Mouse (Mus musculus) intestine, embryonic 15.5 days (tissue): Measurements from ENCODE around the gene Atrnl1. TPM values are rescaled to one million over a fixed set of nuclear protein-coding genes. Genes with fewer than 3 reads are reported as not detected.

Experiments
- ATAC-seq: fragments of 200-750 bp; cut with Nextera tagmentation; 2 replicates; pipeline ENCODE4 v1.8.0; 2017; ENCODE audit warnings: moderate TSS enrichment, moderate library complexity
- H3K27ac ChIP-seq: fragments of 300-500 bp; sonication (generic); 2 replicates; pipeline ENCODE4 v1.5.1; 2015; ENCODE audit warnings: mild to moderate bottlenecking, inconsistent platforms
- H3K27me3 ChIP-seq: fragments of 300-500 bp; sonication (generic); replicated peaks from 2 replicates; pipeline ENCODE4 v1.6.1; 2015; ENCODE audit warnings: inconsistent platforms
- H3K36me3 ChIP-seq: fragments of 300-500 bp; sonication (generic); 2 replicates; pipeline ENCODE4 v1.6.1; 2015; ENCODE audit warnings: inconsistent platforms
- H3K4me1 ChIP-seq: fragments of 300-500 bp; sonication (generic); replicated peaks from 2 replicates; pipeline ENCODE4 v1.6.1; 2015; ENCODE audit warnings: inconsistent platforms
- H3K4me2 ChIP-seq: fragments of 300-500 bp; sonication (generic); replicated peaks from 2 replicates; pipeline ENCODE4 v1.6.1; 2015; ENCODE audit warnings: mild to moderate bottlenecking, inconsistent platforms
- H3K4me3 ChIP-seq: fragments of 300-500 bp; sonication (generic); replicated peaks from 2 replicates; pipeline ENCODE4 v1.5.1; 2015; ENCODE audit warnings: inconsistent platforms
- H3K9ac ChIP-seq: fragments of 300-500 bp; sonication (generic); 2 replicates; pipeline ENCODE4 v1.6.1; 2015; ENCODE audit warnings: inconsistent platforms
- H3K9me3 ChIP-seq: fragments of 300-500 bp; sonication (generic); 2 replicates; pipeline ENCODE4 v1.6.1; 2016; ENCODE audit warnings: inconsistent platforms
- WGBS: fragments of 180-500 bp; shearing (Covaris S2); methylation state at CpG from one replicate; pipeline ENCODE4 v1.1.7; 2015; 5-methylcytosine and 5-hydroxymethylcytosine counted together
- polyA plus RNA-seq: library from polyadenylated mRNA; unstranded; fragments of >200 nt; fragmentation: Nextera tagmentation; extraction: Ambion mirVana; gene quantifications from 2 replicates; pipeline ENCODE4 v1.2.1, GENCODE M21; 2015

The Atrnl1 gene
- polyA plus RNA-seq, 1 experiment from 2014 or later = 4.6 TPM

DNA sequence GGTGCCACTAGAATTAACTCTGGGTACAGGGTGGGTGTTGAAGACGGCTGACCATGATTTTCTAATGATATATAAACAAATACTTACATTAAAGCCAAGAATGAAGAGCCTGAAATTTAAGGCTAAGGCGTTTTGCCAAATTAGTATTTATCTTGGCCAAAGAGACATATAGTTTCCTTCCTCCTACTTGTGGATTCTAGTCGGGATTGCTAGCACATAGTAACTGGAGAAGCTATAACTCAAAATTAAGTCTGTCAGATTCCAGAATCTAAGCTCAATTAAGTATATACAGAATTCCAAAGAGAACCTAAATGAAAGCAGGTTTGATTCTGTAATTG lies 192.6 kb downstream of the Atrnl1 start:
- H3K9me3 ChIP-seq = no peaks in the 10 kb centered on the region
- H3K9ac ChIP-seq = no peak overlapping the region
- no peak overlapping the region for H3K27ac ChIP-seq
- ATAC-seq = no peak
- H3K4me1 ChIP-seq = no peaks in the 10 kb centered on the region
- H3K4me3 ChIP-seq = no peak overlapping the region
- 41% methylated on average over 3 of the region's 3 CpGs for WGBS
- no peaks in the 10 kb centered on the region for H3K36me3 ChIP-seq
- no peak overlapping the region for H3K4me2 ChIP-seq
- no peaks in the 10 kb centered on the region for H3K27me3 ChIP-seq

DNA sequence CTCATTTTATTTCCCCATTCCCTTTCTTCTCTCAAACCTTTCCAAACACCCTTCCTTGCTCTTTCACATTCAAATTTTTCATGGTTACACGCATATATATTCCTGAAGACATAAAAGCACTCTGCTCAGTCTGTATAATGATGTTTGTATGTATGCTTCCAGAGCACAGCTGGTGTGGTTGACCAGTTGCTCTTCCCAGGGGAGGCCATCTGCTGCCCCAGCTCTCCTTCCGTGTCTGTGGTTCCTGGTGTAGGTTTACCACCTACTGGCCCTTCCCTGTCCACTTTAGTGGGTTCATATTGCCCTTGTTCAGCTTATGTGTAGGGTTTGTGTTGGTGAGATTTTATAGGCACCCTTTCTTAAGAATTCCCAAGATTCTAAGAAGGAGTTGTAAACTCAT lies 197.5 kb downstream of the Atrnl1 start:
- Histone ChIP-seq H3K4me2 (no peak overlapping the region), H3K4me3 (no peak overlapping the region), H3K9me3 (no peaks in the 10 kb centered on the region), H3K27ac (no peak overlapping the region), H3K4me1 (no peaks in the 10 kb centered on the region), H3K9ac (no peak overlapping the region), H3K27me3 (no peaks in the 10 kb centered on the region), H3K36me3 (no peaks in the 10 kb centered on the region)
- no peak for ATAC-seq
- WGBS = 81% methylated on average over 2 of the region's 2 CpGs

DNA sequence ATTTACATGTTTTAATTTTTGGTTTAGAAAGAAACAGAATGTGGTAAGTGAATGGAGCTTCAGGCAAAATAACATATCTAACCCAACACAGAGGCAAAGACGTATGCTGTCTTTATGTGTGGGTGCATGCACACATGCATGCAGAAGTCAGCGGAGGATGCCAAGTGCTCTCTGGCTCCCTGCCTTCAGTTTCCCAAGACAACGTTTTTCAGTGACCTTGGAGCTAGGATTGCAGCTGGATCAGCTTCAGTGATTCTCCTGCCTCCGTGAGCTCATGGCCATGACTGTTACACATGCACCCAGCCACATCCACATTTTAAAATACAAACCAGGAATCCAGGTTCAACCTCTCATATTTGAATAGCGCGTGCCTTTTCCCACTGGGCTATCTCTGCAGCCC lies 203.5 kb downstream of the Atrnl1 start:
- Histone ChIP-seq H3K27ac (no peak overlapping the region), H3K9me3 (no peaks in the 10 kb centered on the region), H3K36me3 (no peaks in the 10 kb centered on the region), H3K27me3 (no peaks in the 10 kb centered on the region), H3K4me2 (no peak overlapping the region), H3K4me3 (no peak overlapping the region), H3K9ac (no peak overlapping the region), H3K4me1 (no peaks in the 10 kb centered on the region)
- no peak for ATAC-seq
- 82% methylated on average over 6 of the region's 6 CpGs for WGBS

DNA sequence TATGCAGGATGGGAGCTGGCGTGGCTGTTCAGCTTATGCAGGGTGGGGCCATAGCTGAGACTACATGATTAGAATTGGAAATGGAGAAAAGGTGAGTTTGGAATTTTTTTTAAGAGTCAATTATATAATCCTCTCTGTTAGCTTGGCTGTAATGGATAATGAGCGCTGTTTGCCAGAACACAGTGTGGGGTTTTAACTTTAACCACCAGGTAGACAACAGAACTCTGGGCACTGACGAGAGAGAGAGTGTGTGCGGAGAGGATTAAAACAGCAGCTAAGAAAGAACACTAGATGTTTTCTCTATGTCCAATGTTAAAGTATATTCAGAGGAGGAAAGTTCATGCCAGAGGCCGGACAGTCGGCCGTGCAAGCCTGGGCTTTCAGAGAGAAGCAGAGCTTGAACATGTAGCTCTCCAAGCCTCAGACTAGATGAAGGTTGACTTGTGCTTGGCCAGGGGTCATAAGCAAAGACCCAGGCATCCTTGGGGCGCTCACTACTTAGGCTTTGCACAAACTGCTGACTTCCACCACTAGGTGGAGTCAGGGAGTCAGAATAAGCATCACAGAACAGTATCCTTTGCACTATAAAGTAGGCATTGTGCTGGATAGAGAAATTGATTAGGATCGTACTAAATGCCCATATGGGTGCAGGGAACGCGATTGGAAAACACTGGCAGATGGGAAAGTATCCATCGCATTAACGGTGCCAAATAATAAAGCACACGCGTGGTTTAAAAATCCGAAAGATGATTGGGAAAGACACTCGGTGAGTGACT lies 205.6 kb downstream of the Atrnl1 start:
- no peaks in the 10 kb centered on the region for H3K9me3 ChIP-seq
- no peaks in the 10 kb centered on the region for H3K27me3 ChIP-seq
- ATAC-seq = no peak
- H3K4me2 ChIP-seq = no peak overlapping the region
- H3K9ac ChIP-seq = no peak overlapping the region
- no peak overlapping the region for H3K27ac ChIP-seq
- H3K36me3 ChIP-seq = no peaks in the 10 kb centered on the region
- no peaks in the 10 kb centered on the region for H3K4me1 ChIP-seq
- 88% methylated on average over 17 of the region's 17 CpGs for WGBS
- H3K4me3 ChIP-seq = no peak overlapping the region

DNA sequence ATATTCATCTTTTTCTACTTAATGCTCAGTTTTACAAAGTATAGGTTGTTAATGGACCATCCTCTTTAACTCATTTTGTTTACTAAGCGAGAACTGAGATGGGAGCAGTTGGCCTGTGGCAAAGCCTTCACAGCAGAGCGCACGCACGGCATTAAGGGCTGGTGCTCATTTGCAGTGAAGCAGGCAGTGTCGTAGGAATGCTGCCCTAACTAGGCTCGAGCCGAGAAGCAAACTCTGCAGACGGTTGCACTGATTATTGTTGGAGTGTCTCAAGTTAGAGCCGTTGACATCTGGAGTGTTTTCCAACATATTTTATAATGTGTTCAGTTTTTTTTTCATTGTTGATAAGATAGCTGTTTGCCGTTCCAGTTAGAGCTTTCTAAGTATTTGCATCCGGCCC lies 206.9 kb downstream of the Atrnl1 start:
- 65% methylated on average over 11 of the region's 11 CpGs for WGBS
- Histone ChIP-seq H3K9me3 (no peaks in the 10 kb centered on the region), H3K4me2 (no peak overlapping the region), H3K9ac (no peak overlapping the region), H3K36me3 (no peaks in the 10 kb centered on the region), H3K4me3 (no peak overlapping the region), H3K4me1 (no peaks in the 10 kb centered on the region), H3K27me3 (no peaks in the 10 kb centered on the region), H3K27ac (no peak overlapping the region)
- ATAC-seq = no peak

DNA sequence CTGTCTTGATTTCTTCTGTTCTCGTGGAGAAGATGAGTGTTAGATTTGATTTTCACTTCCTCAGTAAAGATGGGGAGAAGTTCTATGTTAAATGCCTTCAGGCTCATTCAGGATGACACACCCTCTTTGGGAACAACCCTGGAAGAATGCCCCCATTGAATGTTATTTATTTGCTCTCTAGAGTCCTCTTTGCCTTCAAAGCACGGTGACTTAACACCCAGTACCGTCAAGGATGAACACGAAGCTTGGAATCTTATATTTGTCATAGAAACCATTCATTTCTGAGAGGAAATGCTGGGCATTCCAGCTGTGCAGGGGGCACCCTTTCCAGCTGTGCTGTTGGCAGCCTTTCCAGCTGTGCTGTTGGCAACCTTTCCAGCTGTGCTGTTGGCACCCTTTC lies 212.6 kb downstream of the Atrnl1 start:
- Histone ChIP-seq H3K27me3 (no peaks in the 10 kb centered on the region), H3K4me3 (no peak overlapping the region), H3K9me3 (no peaks in the 10 kb centered on the region), H3K4me2 (no peak overlapping the region), H3K27ac (no peak overlapping the region), H3K4me1 (no peaks in the 10 kb centered on the region), H3K36me3 (no peaks in the 10 kb centered on the region), H3K9ac (no peak overlapping the region)
- ATAC-seq = no peak
- WGBS = 79% methylated on average over 4 of the region's 4 CpGs

DNA sequence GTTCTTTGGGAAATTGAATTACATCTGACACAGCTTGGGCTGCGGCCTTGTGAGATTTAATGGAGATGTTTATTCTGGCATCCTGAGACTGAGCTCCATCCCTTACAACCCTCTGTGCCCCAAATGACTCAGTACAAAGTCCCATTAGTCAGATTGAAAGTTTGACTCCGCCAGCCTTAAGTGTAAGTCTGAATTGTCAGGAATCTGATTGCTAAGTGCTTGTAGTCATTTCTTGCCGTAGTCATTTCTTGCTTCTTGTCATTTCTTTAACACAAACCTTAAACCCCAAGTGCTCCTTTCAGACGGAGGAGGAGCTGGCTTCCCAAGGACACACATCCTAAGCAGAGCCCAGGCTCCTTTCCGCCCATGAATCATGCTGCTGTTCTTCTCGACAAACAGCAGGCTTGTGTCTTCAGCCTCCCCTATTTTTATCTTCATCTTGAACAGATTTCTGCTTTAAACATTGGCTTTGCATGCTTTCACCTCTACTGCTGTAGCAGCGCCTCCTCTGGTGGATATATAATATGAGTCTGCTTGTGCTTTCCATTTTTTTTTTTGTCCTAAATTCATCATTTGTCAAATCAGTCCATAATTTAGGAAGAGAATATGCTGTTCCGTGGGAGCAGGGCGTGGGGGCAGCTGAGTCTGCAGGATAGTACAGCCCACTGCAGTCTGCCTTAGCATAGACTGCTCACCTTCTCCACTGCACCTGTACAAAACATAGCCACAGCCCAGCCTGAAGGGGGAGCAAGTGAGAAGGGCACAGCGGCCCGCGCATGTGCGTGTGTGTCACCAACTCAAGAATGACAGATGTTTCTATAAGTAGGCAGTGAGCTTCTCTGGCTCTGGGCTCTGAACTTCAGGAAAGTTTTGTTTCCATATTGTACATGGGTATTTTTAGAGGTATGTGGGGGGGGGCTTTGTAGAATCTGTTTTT lies 214.7 kb downstream of the Atrnl1 start:
- no peaks in the 10 kb centered on the region for H3K9me3 ChIP-seq
- no peaks in the 10 kb centered on the region for H3K27me3 ChIP-seq
- H3K4me2 ChIP-seq = no peak overlapping the region
- H3K4me3 ChIP-seq = no peak overlapping the region
- no peak overlapping the region for H3K9ac ChIP-seq
- no peaks in the 10 kb centered on the region for H3K36me3 ChIP-seq
- H3K4me1 ChIP-seq = no peaks in the 10 kb centered on the region
- WGBS = 70% methylated on average over 13 of the region's 13 CpGs
- no peak overlapping the region for H3K27ac ChIP-seq
- no peak for ATAC-seq

DNA sequence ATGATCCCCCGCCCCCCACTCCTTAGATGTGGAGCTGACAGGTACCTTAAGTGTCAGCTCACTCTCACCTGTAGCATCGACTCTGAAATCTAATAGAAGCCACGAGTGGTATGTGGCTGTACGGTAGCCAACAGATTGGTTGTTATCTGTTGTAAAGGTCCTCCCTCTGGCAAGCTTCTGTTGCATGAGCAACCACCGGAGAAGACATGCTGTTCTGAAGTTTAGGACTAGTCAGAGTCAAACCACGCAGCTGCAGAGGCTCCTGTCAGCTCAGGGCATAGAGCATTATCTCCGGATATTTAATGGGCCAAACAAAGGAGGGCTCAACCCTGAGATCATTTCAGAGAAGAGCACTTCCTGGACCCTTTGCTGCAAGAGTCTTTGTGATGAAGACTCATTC lies 222.2 kb downstream of the Atrnl1 start:
- Histone ChIP-seq H3K9me3 (no peaks in the 10 kb centered on the region), H3K4me3 (no peak overlapping the region), H3K9ac (no peak overlapping the region), H3K27me3 (no peaks in the 10 kb centered on the region), H3K4me1 (no peaks in the 10 kb centered on the region), H3K4me2 (no peak overlapping the region), H3K27ac (no peak overlapping the region), H3K36me3 (no peaks in the 10 kb centered on the region)
- 85% methylated on average over 7 of the region's 7 CpGs for WGBS
- ATAC-seq = no peak

DNA sequence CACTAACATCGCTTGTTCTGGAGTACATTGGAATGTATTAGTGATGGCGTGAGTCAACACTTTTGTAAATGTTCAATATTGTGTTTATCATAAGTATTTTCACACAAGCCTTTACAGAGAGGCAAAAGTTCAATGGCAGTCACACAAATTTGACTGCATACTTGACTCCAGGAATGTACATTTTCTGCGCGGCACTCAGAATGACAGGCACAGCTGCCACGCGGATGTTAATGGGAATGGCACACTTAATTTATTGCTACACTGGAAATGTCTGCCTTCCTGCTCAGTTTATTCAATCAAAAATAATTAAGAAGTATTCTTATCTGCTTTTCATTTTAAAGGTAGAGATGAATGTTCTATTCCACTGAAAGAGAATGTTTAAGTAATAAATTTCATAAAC lies 227.0 kb downstream of the Atrnl1 start:
- no peaks in the 10 kb centered on the region for H3K4me1 ChIP-seq
- no peak overlapping the region for H3K4me3 ChIP-seq
- no peak overlapping the region for H3K4me2 ChIP-seq
- H3K27me3 ChIP-seq = no peaks in the 10 kb centered on the region
- WGBS = 67% methylated on average over 6 of the region's 6 CpGs
- H3K27ac ChIP-seq = no peak overlapping the region
- ATAC-seq = no peak
- no peaks in the 10 kb centered on the region for H3K9me3 ChIP-seq
- no peaks in the 10 kb centered on the region for H3K36me3 ChIP-seq
- H3K9ac ChIP-seq = no peak overlapping the region

DNA sequence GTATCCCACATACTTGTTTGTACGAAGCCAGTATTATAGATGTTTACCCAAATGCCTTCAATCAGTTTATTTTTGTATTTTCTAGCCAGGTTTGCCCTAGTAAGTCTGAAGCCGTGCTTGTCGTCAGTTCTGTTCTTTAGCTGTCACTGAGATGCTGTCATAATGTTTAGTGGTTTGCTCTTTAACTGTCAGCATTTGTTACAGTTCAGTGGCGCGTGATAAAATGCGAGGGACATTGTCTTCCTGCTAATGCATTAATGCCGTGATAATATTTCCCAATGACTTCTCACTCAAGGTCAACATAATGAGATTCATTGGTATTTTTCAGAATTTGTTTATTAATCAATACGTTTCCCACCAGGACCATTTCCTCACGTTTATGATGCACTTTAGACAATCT lies 227.7 kb downstream of the Atrnl1 start:
- WGBS = 88% methylated on average over 9 of the region's 9 CpGs
- Histone ChIP-seq H3K9me3 (no peaks in the 10 kb centered on the region), H3K4me2 (no peak overlapping the region), H3K4me1 (no peaks in the 10 kb centered on the region), H3K36me3 (no peaks in the 10 kb centered on the region), H3K27me3 (no peaks in the 10 kb centered on the region), H3K4me3 (no peak overlapping the region), H3K27ac (no peak overlapping the region), H3K9ac (no peak overlapping the region)
- no peak for ATAC-seq

DNA sequence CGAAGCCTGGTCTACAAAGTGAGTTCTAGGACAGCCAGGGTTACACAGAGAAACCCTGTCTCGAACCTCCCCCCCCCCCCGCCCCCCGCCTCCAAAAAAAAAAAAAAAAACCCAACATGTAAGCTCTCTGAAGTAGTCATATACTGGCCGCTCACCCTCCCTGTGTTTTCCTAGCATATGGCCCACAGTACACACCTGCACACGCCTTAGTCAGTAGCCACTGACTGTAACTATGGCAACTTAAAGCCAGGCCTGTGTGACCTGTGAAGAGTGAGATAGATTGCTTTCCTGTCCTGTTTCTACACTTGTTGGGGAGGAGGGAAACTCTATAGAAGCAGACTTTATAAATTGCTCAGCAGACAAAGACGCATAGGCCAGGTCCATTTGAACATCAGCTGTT lies 239.1 kb downstream of the Atrnl1 start:
- H3K9ac ChIP-seq = no peak overlapping the region
- H3K4me1 ChIP-seq = 0 out of 2 replicates have a peak, but pooled peaks cover 2% of the 10 kb centered on the region
- H3K4me2 ChIP-seq = no peak overlapping the region
- no peaks in the 10 kb centered on the region for H3K9me3 ChIP-seq
- 64% methylated on average over 5 of the region's 7 CpGs for WGBS
- no peaks in the 10 kb centered on the region for H3K27me3 ChIP-seq
- no peak overlapping the region for H3K4me3 ChIP-seq
- no peak overlapping the region for H3K27ac ChIP-seq
- ATAC-seq = no peak
- no peaks in the 10 kb centered on the region for H3K36me3 ChIP-seq

DNA sequence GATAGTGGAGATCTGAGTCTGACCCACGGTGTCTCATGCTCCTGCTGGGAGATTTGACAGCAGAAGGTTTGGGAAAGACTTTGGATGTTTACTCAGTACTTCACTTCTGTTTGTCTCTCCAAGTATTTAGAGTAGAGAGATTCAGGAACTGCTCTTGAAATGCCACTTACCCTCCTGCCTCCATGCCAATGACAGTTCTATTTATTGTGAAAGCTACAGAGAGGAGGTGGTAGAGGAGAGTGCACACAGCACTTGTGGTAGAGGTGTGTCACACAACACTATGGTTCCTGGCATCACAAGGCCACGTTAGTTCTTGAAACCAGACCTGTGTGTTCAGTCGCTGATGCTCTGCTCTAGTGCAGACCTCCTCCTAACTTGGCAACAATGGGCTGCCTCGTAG lies 257.5 kb downstream of the Atrnl1 start:
- 71% methylated on average over 4 of the region's 4 CpGs for WGBS
- ATAC-seq = no peak
- H3K4me3 ChIP-seq = no peak overlapping the region

More for the DNA sequence above, 257.5 kb downstream of the Atrnl1 start:
- no peaks in the 10 kb centered on the region for H3K9me3 ChIP-seq
- no peak overlapping the region for H3K4me2 ChIP-seq
- 0 out of 2 replicates have a peak, but pooled peaks cover 5% of the 10 kb centered on the region for H3K4me1 ChIP-seq
- H3K27ac ChIP-seq = no peak overlapping the region
- no peak overlapping the region for H3K9ac ChIP-seq
- no peaks in the 10 kb centered on the region for H3K27me3 ChIP-seq
- H3K36me3 ChIP-seq = no peaks in the 10 kb centered on the region
